Mouse (Mus musculus) E14TG2a.4 (cell line): ENCODE measurements at regions not wholly inside any gene's neighbourhood (a gene's known extent, or its start where the extent isn't known, plus 50 kb on each side); places are given as distances from the start of the nearest gene placed in this dataset.

Source experiments
- H3K27me3 ChIP-seq: 2 replicates; pipeline ENCODE4 v1.6.1; 2014; ENCODE audit warnings: low read length, control low read depth; ENCODE audit not compliant: insufficient read depth
- H3K36me3 ChIP-seq: 2 replicates; pipeline ENCODE4 v1.6.1; 2014; ENCODE audit warnings: low read length, control low read depth; ENCODE audit not compliant: insufficient read depth
- H3K4me1 ChIP-seq: replicated peaks from 2 replicates; pipeline ENCODE4 v1.6.1; 2014; ENCODE audit warnings: low read depth, low read length, control low read depth
- H3K4me3 ChIP-seq: replicated peaks from 2 replicates; pipeline ENCODE4 v1.5.1; 2014; ENCODE audit warnings: mild to moderate bottlenecking, low read length
- H3K9me3 ChIP-seq: 2 replicates; pipeline ENCODE4 v1.6.1; 2014; ENCODE audit warnings: low read length, control low read depth
- CTCF ChIP-seq: conservative IDR thresholded peaks from 2 replicates; pipeline ENCODE4 v1.5.1; 2014; ENCODE audit warnings: low read length
- NANOG ChIP-seq: IDR thresholded peaks from 2 replicates; pipeline ENCODE4 v1.6.1; 2014; ENCODE audit warnings: borderline replicate concordance, low read length, mixed read lengths
- POU5F1 ChIP-seq: IDR thresholded peaks from 2 replicates; pipeline ENCODE4 v1.6.1; 2014; ENCODE audit warnings: low read length, borderline replicate concordance

DNA sequence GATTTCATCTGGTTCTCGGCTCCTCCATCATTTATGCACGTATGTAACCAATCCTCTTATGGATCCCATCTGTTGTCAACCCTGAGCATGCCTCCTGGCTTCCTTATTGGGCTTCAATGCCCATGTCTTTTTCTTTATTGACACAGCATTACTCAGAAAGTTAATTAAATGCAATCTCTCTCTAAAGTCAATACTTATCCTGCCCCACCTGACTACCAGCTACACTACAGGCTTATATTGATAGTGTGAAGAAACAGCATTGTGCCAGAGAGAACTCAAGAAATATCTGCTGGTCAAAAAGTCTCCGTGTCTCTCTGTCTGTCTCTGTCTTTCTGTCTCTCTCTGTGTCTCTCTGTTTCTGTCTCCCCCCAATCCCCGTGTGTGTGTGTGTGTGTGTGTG, 194.7 kb upstream of the Rfx3 start:
- TF ChIP-seq CTCF (no peak), POU5F1 (no peak)
- Histone ChIP-seq H3K4me1 (no peaks in the 10 kb centered on the region), H3K27me3 (no peaks in the 10 kb centered on the region), H3K9me3 (peaks cover 12% of the 10 kb centered on the region), H3K36me3 (no peaks in the 10 kb centered on the region), H3K4me3 (no peak overlapping the region)

DNA sequence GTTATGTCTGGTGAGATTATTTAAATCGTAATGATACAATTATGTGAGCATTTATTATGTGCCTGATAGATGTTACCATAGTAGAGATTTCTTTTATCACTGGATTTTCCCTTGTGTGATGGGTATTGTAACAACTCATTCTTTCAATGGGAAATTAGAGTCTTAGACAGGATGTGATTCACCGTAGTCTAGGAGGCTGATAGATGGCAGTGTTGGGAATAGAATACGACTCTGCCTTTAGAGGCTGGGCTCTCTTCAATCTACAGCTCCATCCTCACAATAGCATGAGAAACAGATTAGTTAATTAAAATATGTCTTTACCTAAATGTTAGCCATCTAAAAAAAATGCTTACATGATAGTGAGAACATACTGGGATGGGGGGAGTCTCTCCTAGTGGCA, 192.8 kb upstream of the Rfx3 start:
- Histone ChIP-seq H3K4me3 (no peak overlapping the region), H3K9me3 (peaks cover 10% of the 10 kb centered on the region; the same call in 1 of the 2 replicates), H3K27me3 (no peaks in the 10 kb centered on the region), H3K4me1 (no peaks in the 10 kb centered on the region), H3K36me3 (no peaks in the 10 kb centered on the region)
- TF ChIP-seq CTCF (no peak), POU5F1 (no peak), NANOG (no peak)

DNA sequence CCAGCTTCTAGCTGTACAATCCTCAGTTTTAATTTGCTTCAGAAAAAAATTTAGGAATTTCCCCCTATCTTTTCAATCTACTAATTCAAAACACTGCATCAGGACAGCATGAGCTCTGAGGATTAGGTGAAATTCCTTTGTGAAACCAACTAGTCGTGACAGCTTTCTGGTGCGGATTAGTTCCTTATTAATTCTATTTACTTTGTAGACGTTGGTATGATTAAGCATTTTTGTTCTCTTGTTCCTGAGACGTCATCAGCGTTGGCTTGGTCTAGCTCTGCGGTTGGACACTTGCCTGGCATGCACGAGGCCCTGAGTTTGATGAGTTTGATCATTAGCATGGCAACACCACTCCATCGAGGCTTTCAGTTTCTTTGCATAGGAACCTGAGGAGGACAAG, 188.4 kb upstream of the Rfx3 start:
- TF ChIP-seq CTCF = no peak
- no peak for TF ChIP-seq POU5F1
- no peak for TF ChIP-seq NANOG
- no peak overlapping the region for H3K4me3 ChIP-seq
- peaks cover 32% of the 10 kb centered on the region for H3K9me3 ChIP-seq
- no peaks in the 10 kb centered on the region for H3K36me3 ChIP-seq
- no peaks in the 10 kb centered on the region for H3K27me3 ChIP-seq
- H3K4me1 ChIP-seq = no peaks in the 10 kb centered on the region

DNA sequence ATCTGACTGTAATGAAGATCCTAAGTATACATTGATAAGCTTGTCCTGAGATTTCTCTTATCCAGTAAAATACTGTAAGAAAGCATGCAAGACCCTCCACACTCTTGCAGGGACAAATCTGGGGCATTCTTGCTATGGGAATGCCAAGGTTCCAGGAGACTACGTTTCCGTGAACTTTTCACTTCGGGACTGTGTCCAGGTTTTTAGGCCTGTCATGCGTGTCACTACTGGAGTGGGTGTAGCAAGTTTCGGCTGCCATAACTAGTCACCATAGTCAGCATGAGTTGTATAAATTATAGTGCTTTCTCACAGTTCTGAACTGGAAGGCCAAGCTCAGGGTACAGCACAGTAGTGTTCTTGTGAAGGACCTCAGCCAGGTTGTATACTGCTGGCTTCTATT, 185.9 kb upstream of the Rfx3 start:
- Histone ChIP-seq H3K36me3 (no peaks in the 10 kb centered on the region), H3K9me3 (peaks cover 52% of the 10 kb centered on the region), H3K4me3 (no peak overlapping the region), H3K4me1 (no peaks in the 10 kb centered on the region), H3K27me3 (no peaks in the 10 kb centered on the region)
- no peak for TF ChIP-seq POU5F1
- no peak for TF ChIP-seq NANOG
- no peak for TF ChIP-seq CTCF

DNA sequence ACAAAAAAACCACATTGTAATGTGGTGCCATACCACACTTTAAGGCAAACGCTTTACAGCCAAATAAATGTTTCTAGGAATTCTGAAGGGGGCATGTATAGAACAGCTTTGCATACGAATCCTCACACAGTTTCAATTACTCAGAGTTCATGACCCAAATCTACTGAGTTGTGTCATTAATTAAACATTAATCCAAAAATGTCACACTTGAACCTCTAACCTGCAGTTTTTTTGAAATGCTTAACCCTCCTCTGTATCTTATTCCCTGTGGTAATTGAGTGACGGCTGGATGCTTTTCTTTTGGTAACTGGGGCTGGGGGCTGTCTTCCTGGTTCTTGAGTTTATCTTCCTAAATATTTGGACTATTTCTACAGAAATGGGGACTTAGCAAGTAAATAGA, 181.3 kb upstream of the Rfx3 start:
- Histone ChIP-seq H3K9me3 (peaks cover 35% of the 10 kb centered on the region), H3K27me3 (no peaks in the 10 kb centered on the region), H3K36me3 (no peaks in the 10 kb centered on the region), H3K4me3 (no peak overlapping the region), H3K4me1 (peaks cover 3% of the 10 kb centered on the region)
- no peak for TF ChIP-seq CTCF
- TF ChIP-seq NANOG = no peak
- no peak for TF ChIP-seq POU5F1

DNA sequence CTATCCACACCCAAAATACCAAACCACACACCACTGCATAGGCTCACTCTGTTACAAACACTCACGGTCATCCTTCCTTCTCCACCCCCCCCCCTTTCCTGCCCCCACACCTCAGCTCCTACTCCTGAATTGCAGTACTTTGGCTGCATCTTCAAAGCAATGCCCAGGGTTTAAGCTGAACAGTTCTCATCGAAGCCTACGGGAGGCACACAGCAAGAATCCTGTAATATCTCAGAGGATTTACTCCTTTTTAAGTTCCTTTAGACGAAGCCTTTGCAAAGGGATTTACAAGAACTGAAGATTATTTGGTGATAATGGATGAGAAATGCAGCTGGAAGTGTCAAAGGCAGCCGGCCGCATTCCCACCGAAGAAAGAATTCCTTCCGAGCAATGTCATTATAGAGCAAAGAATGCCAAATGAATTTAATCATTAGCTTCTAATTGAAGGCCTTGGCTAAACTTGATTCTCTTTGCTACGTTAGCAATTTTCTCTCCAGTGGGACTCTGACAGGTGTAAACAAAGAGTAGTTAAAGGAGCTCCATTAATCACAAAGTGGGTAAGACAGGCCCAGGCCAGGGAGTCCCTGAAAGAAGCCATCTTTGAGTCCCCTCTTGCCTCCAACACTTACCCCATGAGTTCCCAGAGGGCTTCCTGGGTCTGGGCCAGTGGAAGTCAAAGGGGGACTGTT, 180.6 kb upstream of the Rfx3 start:
- Histone ChIP-seq H3K27me3 (no peaks in the 10 kb centered on the region), H3K4me3 (no peak overlapping the region), H3K9me3 (peaks cover 30% of the 10 kb centered on the region), H3K4me1 (peaks cover 9% of the 10 kb centered on the region), H3K36me3 (no peaks in the 10 kb centered on the region)
- no peak for TF ChIP-seq NANOG
- TF ChIP-seq CTCF = no peak
- TF ChIP-seq POU5F1 = no peak

DNA sequence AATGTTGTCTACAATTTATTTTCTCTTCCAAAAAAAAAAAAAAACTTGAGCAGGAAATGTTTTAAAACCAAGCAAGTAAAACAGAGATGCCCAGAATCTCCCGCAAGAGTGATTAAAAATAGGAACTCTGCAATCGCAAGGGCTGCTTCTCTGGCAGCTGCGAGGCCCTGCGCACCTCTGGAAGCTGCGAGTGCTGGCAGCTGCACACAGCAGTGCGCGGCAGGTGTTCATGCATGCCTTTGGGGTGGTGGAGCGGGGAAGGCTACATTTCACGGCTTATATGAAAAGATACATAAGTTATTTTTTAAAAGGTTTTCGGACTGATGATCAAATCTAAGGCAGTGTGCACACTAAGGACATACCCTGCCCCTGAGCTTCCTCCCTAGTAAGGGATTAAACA, 179.3 kb upstream of the Rfx3 start:
- no peak for TF ChIP-seq CTCF
- no peak for TF ChIP-seq POU5F1
- TF ChIP-seq NANOG = no peak
- peaks cover 29% of the 10 kb centered on the region for H3K9me3 ChIP-seq
- no peak overlapping the region for H3K4me3 ChIP-seq
- no peaks in the 10 kb centered on the region for H3K36me3 ChIP-seq
- no peaks in the 10 kb centered on the region for H3K27me3 ChIP-seq
- H3K4me1 ChIP-seq = peaks cover 15% of the 10 kb centered on the region

DNA sequence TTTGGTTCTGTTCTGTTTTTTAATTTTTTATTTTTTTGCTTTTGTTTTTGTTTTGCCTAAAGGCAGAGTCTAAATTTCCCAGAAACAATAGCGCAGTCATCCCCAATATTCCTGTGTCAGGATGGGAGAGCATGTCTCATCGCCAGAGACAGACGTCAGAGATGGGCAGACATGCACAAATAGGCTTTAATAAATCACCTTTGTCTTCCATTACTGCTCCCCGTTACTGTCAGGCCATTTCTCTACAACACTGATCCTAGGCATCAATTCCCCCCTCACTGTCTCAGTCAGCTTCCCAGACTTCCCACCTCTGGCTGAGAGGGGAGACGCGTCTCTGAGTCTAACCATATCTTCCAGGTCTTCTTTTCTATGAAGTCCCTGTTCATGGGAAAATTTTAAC, 177.4 kb upstream of the Rfx3 start:
- no peak for TF ChIP-seq NANOG
- TF ChIP-seq CTCF = no peak
- TF ChIP-seq POU5F1 = no peak
- H3K4me3 ChIP-seq = no peak overlapping the region
- no peaks in the 10 kb centered on the region for H3K36me3 ChIP-seq
- peaks cover 30% of the 10 kb centered on the region for H3K4me1 ChIP-seq
- no peaks in the 10 kb centered on the region for H3K27me3 ChIP-seq
- peaks cover 10% of the 10 kb centered on the region for H3K9me3 ChIP-seq
